Mouse (Mus musculus): ENCODE measurements at regions not wholly inside any gene's neighbourhood (a gene's known extent, or its start where the extent isn't known, plus 50 kb on each side); places are given as distances from the start of the nearest gene placed in this dataset.

- Histone ChIP-seq H3K4me3 (replicated peaks) (no peak overlapping the region), H3K36me3 (no peaks in the 10 kb centered on the region), H3K9ac (replicated peaks) (no peak overlapping the region), H3K27ac (no peak overlapping the region), H3K9me3 (no peaks in the 10 kb centered on the region), H3K4me2 (no peak overlapping the region), H3K27me3 (no peaks in the 10 kb centered on the region), H3K4me1 (replicated peaks) (peaks cover 5% of the 10 kb centered on the region; the same call in 1 of the 2 replicates)
- no peak for ATAC-seq (ENCODE audit: insufficient number of reproducible peaks, insufficient read depth, low FRiP score, low TSS enrichment, low read depth)
- 94% methylated on average over 3 of the region's 3 CpGs for WGBS
Observed at GRCm38 (mm10) chr1:90668787-90669186, 66.0 kb downstream of the Cops8 start.

- Histone ChIP-seq H3K36me3 (no peaks in the 10 kb centered on the region), H3K4me2 (no peak overlapping the region), H3K27me3 (no peaks in the 10 kb centered on the region), H3K9me3 (no peaks in the 10 kb centered on the region), H3K9ac (replicated peaks) (no peak overlapping the region), H3K27ac (no peak overlapping the region), H3K4me3 (replicated peaks) (no peak overlapping the region), H3K4me1 (replicated peaks) (peaks cover 5% of the 10 kb centered on the region; the same call in 1 of the 2 replicates)
- no peak for ATAC-seq (ENCODE audit: insufficient number of reproducible peaks, insufficient read depth, low FRiP score, low TSS enrichment, low read depth)
- WGBS, result 93% methylated on average over 1 of the region's 1 CpGs
Observed at GRCm38 (mm10) chr1:90669237-90669636, 66.5 kb downstream of the Cops8 start.

DNA sequence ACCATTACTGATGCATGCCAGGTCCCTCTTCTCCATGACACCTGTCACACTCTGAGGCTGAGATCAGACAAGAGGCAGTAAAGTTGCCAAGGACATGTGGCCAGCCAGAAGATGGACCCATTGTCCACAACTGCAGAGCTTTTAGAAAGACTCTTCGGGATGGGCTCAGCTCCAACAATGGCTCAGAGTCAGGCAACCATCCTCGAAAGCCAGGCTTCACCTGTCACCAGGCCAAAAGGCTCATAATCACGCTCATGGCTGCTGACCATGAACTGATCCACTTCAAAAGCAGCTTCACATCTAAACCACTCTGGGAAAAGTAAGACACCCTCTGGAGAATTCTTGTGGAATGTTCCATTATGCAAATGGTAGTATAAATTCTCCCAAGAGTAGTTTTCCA, 67.6 kb downstream of the Cops8 start:
- no peak overlapping the region for H3K9ac ChIP-seq (replicated peaks)
- 76% methylated on average over 3 of the region's 3 CpGs for WGBS
- peaks cover 5% of the 10 kb centered on the region; the same call in 1 of the 2 replicates for H3K4me1 ChIP-seq (replicated peaks)
- no peak overlapping the region for H3K27ac ChIP-seq
- H3K36me3 ChIP-seq, result no peaks in the 10 kb centered on the region
- H3K4me3 ChIP-seq (replicated peaks), result no peak overlapping the region
- no peaks in the 10 kb centered on the region; the same call in 1 of the 2 replicates for H3K27me3 ChIP-seq
- no peak overlapping the region for H3K4me2 ChIP-seq
- no peak for ATAC-seq (ENCODE audit: insufficient number of reproducible peaks, insufficient read depth, low FRiP score, low TSS enrichment, low read depth)
- H3K9me3 ChIP-seq, result no peaks in the 10 kb centered on the region

- no peak overlapping the region for H3K9ac ChIP-seq (replicated peaks)
- no peaks in the 10 kb centered on the region; the same call in 1 of the 2 replicates for H3K27me3 ChIP-seq
- WGBS, result 73% methylated on average over 2 of the region's 2 CpGs
- H3K4me2 ChIP-seq, result no peak overlapping the region
- peaks cover 23% of the 10 kb centered on the region for H3K4me1 ChIP-seq (replicated peaks)
- H3K4me3 ChIP-seq (replicated peaks), result no peak overlapping the region
- no peak for ATAC-seq (ENCODE audit: insufficient number of reproducible peaks, insufficient read depth, low FRiP score, low TSS enrichment, low read depth)
- H3K36me3 ChIP-seq, result no peaks in the 10 kb centered on the region
- H3K27ac ChIP-seq, result no peak overlapping the region
- H3K9me3 ChIP-seq, result no peaks in the 10 kb centered on the region
Observed at GRCm38 (mm10) chr1:90673751-90674150, 71.0 kb downstream of the Cops8 start.

- no peaks in the 10 kb centered on the region for H3K36me3 ChIP-seq
- no peak overlapping the region for H3K9ac ChIP-seq (replicated peaks)
- no peak overlapping the region for H3K4me3 ChIP-seq (replicated peaks)
- 36% methylated on average over 9 of the region's 9 CpGs for WGBS
- H3K27ac ChIP-seq, result peak overlapping the region; percentile 67
- H3K4me1 ChIP-seq (replicated peaks), result peaks cover 23% of the 10 kb centered on the region
- peak overlapping the region; percentile 23; the same call in 1 of the 2 replicates for H3K4me2 ChIP-seq
- H3K27me3 ChIP-seq, result no peaks in the 10 kb centered on the region; the same call in 1 of the 2 replicates
- peak; percentile 82 for ATAC-seq (ENCODE audit: insufficient number of reproducible peaks, insufficient read depth, low FRiP score, low TSS enrichment, low read depth)
- no peaks in the 10 kb centered on the region for H3K9me3 ChIP-seq
Observed at GRCm38 (mm10) chr1:90676192-90677006, 73.6 kb downstream of the Cops8 start.

GRCm38 (mm10) chr1:90677188-90677587, 74.4 kb downstream of the Cops8 start:
- Histone ChIP-seq H3K4me3 (replicated peaks) (no peak overlapping the region), H3K36me3 (no peaks in the 10 kb centered on the region), H3K9me3 (no peaks in the 10 kb centered on the region), H3K4me1 (replicated peaks) (peaks cover 23% of the 10 kb centered on the region), H3K9ac (replicated peaks) (no peak overlapping the region), H3K27ac (no peak overlapping the region), H3K4me2 (no peak overlapping the region), H3K27me3 (no peaks in the 10 kb centered on the region; the same call in 1 of the 2 replicates)
- ATAC-seq (ENCODE audit: insufficient number of reproducible peaks, insufficient read depth, low FRiP score, low TSS enrichment, low read depth), result no peak

- 42% methylated on average over 1 of the region's 1 CpGs for WGBS
- Histone ChIP-seq H3K27me3 (no peaks in the 10 kb centered on the region; the same call in 1 of the 2 replicates), H3K36me3 (no peaks in the 10 kb centered on the region), H3K4me2 (no peak overlapping the region), H3K4me1 (replicated peaks) (peaks cover 23% of the 10 kb centered on the region), H3K9me3 (no peaks in the 10 kb centered on the region), H3K4me3 (replicated peaks) (no peak overlapping the region), H3K9ac (replicated peaks) (no peak overlapping the region), H3K27ac (no peak overlapping the region)
- no peak for ATAC-seq (ENCODE audit: insufficient number of reproducible peaks, insufficient read depth, low FRiP score, low TSS enrichment, low read depth)
Observed at GRCm38 (mm10) chr1:90677651-90678201, 74.9 kb downstream of the Cops8 start.

GRCm38 (mm10) chr1:90678416-90678815, 75.6 kb downstream of the Cops8 start:
- Histone ChIP-seq H3K36me3 (no peaks in the 10 kb centered on the region), H3K27me3 (no peaks in the 10 kb centered on the region; the same call in 1 of the 2 replicates), H3K4me2 (no peak overlapping the region), H3K27ac (no peak overlapping the region), H3K4me3 (replicated peaks) (no peak overlapping the region), H3K9me3 (no peaks in the 10 kb centered on the region), H3K4me1 (replicated peaks) (peaks cover 19% of the 10 kb centered on the region), H3K9ac (replicated peaks) (no peak overlapping the region)
- no peak for ATAC-seq (ENCODE audit: insufficient number of reproducible peaks, insufficient read depth, low FRiP score, low TSS enrichment, low read depth)
- WGBS, result 77% methylated on average over 2 of the region's 2 CpGs

- Histone ChIP-seq H3K9me3 (no peaks in the 10 kb centered on the region), H3K9ac (replicated peaks) (no peak overlapping the region), H3K4me1 (replicated peaks) (no peaks in the 10 kb centered on the region), H3K36me3 (no peaks in the 10 kb centered on the region), H3K27me3 (no peaks in the 10 kb centered on the region), H3K4me3 (replicated peaks) (no peak overlapping the region), H3K27ac (no peak overlapping the region), H3K4me2 (no peak overlapping the region)
- no peak for ATAC-seq (ENCODE audit: insufficient number of reproducible peaks, insufficient read depth, low FRiP score, low TSS enrichment, low read depth)
- WGBS, result 91% methylated on average over 5 of the region's 5 CpGs
Observed at GRCm38 (mm10) chr1:90688086-90688485, 85.3 kb downstream of the Cops8 start.

DNA sequence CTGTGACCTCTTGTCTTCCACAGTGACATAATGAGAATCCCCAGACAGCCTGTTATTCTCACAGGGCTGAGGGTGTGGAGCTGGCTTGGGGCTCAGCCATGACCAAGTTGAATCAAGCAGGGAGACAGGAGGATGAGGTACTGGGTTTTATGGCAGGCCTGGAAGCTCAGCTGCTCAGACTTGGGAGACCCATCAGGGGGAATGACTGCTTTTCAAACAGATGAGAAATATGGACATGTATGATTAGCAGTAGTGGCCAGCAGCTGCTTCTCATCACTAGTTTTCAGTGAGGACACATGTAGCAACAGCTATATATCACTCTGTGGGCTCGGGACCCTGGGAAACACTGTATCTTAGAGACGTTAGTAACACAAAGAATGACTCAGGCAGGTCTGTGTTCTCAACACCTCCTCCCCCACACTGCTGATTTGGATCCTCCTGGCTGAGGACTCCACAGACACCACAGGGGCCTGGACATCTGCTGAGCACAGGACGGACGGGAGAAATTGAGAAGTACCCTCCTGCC, 87.9 kb downstream of the Cops8 start:
- Histone ChIP-seq H3K9me3 (no peaks in the 10 kb centered on the region), H3K4me2 (no peak overlapping the region), H3K27ac (no peak overlapping the region), H3K4me3 (replicated peaks) (no peak overlapping the region), H3K27me3 (no peaks in the 10 kb centered on the region), H3K9ac (replicated peaks) (no peak overlapping the region), H3K36me3 (no peaks in the 10 kb centered on the region), H3K4me1 (replicated peaks) (peaks cover 12% of the 10 kb centered on the region)
- ATAC-seq (ENCODE audit: insufficient number of reproducible peaks, insufficient read depth, low FRiP score, low TSS enrichment, low read depth), result no peak
- 38% methylated on average over 4 of the region's 4 CpGs for WGBS

- Histone ChIP-seq H3K4me2 (no peak overlapping the region), H3K4me3 (replicated peaks) (no peak overlapping the region), H3K9ac (replicated peaks) (no peak overlapping the region), H3K27ac (no peak overlapping the region), H3K27me3 (no peaks in the 10 kb centered on the region), H3K9me3 (no peaks in the 10 kb centered on the region), H3K36me3 (no peaks in the 10 kb centered on the region), H3K4me1 (replicated peaks) (peaks cover 15% of the 10 kb centered on the region)
- 72% methylated on average over 6 of the region's 6 CpGs for WGBS
- no peak for ATAC-seq (ENCODE audit: insufficient number of reproducible peaks, insufficient read depth, low FRiP score, low TSS enrichment, low read depth)
Observed at GRCm38 (mm10) chr1:90691157-90691594, 88.4 kb downstream of the Cops8 start.

All from limb, embryonic 12.5 days (tissue).